Mouse (Mus musculus) CH12.LX (cell line): ENCODE data around the gene 1110002E22Rik. TPM values are rescaled to one million over a fixed set of nuclear protein-coding genes. Genes with fewer than 3 reads are reported as not detected.

Experiments
- DNase-seq: peaks from one replicate; pipeline ENCODE4 v3.0.0-alpha.2; 2013; ENCODE audit errors: extremely low read depth
- H3K27ac ChIP-seq: 2 replicates; pipeline ENCODE4 v1.5.1; 2012; ENCODE audit warnings: low read depth, mild to moderate bottlenecking, control low read depth, moderate library complexity; ENCODE audit not compliant: insufficient read depth
- H3K27me3 ChIP-seq: replicated peaks from 2 replicates; pipeline ENCODE3; 2012; ENCODE audit warnings: inconsistent platforms
- H3K36me3 ChIP-seq, 2 experiments: replicated peaks in 1 of 2; 2 replicates each; pipeline versions ENCODE3 to v1.6.1; 2012; ENCODE audit warnings: inconsistent platforms in 1 of 2, low read length in 1 of 2, mild to moderate bottlenecking in 1 of 2, mixed read lengths in 1 of 2, moderate library complexity in 1 of 2; ENCODE audit not compliant: control insufficient read depth in 1 of 2, insufficient read depth in 1 of 2
- H3K4me1 ChIP-seq, 2 experiments: 2 replicates each; pipeline ENCODE4 v1.6.1; 2012; ENCODE audit warnings: inconsistent platforms in 1 of 2, moderate library complexity in 1 of 2; ENCODE audit not compliant: insufficient read depth in 2 of 2, control insufficient read depth in 1 of 2
- H3K4me2 ChIP-seq: 2 replicates; pipeline ENCODE4 v1.6.1; 2012; ENCODE audit warnings: low read depth, mild to moderate bottlenecking, control low read depth; ENCODE audit not compliant: poor library complexity, insufficient read depth, severe bottlenecking
- H3K4me3 ChIP-seq, 3 experiments: fragments of 150-350 bp in 1 of 3; sonication (generic) in 1 of 3; replicated peaks in 1 of 3; 2 replicates each; pipeline versions ENCODE3 to v1.5.1; 2011 to 2012; ENCODE audit warnings: low read depth in 2 of 3, low read length in 2 of 3, mild to moderate bottlenecking in 2 of 3, moderate library complexity in 2 of 3, control low read depth in 1 of 3, improper control_type of control experiment in 1 of 3, inconsistent platforms in 1 of 3, mixed read lengths in 1 of 3; ENCODE audit not compliant: poor library complexity in 1 of 3
- H3K79me2 ChIP-seq: replicated peaks from 2 replicates; pipeline ENCODE4 v1.6.1; 2012; ENCODE audit warnings: mild to moderate bottlenecking, moderate library complexity; ENCODE audit not compliant: control insufficient read depth, poor library complexity, insufficient read depth, severe bottlenecking; ENCODE audit errors: extremely low read depth
- H3K9ac ChIP-seq: 2 replicates; pipeline ENCODE4 v1.6.1; 2012; ENCODE audit warnings: low read depth, mild to moderate bottlenecking, control low read depth, moderate library complexity; ENCODE audit not compliant: insufficient read depth
- H3K9me3 ChIP-seq: replicated peaks from 2 replicates; pipeline ENCODE3; 2012; ENCODE audit warnings: low read length, inconsistent platforms, mixed read lengths
- BHLHE40 ChIP-seq: IDR thresholded peaks from 2 replicates; pipeline ENCODE4 v1.6.1; 2011; ENCODE audit warnings: mild to moderate bottlenecking, low read depth, low read length, improper control_type of control experiment
- CHD1 ChIP-seq: IDR thresholded peaks from 2 replicates; pipeline ENCODE4 v1.6.1; 2012; ENCODE audit warnings: low read depth, low read length, improper control_type of control experiment, inconsistent platforms
- CHD2 ChIP-seq: IDR thresholded peaks from 2 replicates; pipeline ENCODE4 v1.6.1; 2011; ENCODE audit warnings: low read length, improper control_type of control experiment
- E2F4 ChIP-seq: IDR thresholded peaks from 2 replicates; pipeline ENCODE4 v1.6.1; 2011; ENCODE audit warnings: low read depth, low read length, improper control_type of control experiment; ENCODE audit not compliant: insufficient replicate concordance
- JUND ChIP-seq: conservative IDR thresholded peaks from 2 replicates; pipeline ENCODE4 v1.6.1; 2011; ENCODE audit warnings: low read depth, low read length, improper control_type of control experiment
- KAT2A ChIP-seq: IDR thresholded peaks from 2 replicates; pipeline ENCODE4 v1.6.1; 2012; ENCODE audit warnings: low read length, improper control_type of control experiment, inconsistent platforms; ENCODE audit not compliant: insufficient replicate concordance
- MAX ChIP-seq: IDR thresholded peaks from 2 replicates; pipeline ENCODE4 v1.6.1; 2011; ENCODE audit warnings: low read length, improper control_type of control experiment
- MXI1 ChIP-seq: IDR thresholded peaks from 2 replicates; pipeline ENCODE4 v1.6.1; 2011; ENCODE audit warnings: mild to moderate bottlenecking, low read depth, low read length, improper control_type of control experiment
- MYC ChIP-seq: IDR thresholded peaks from 2 replicates; pipeline ENCODE4 v1.6.1; 2011; ENCODE audit warnings: low read depth, mild to moderate bottlenecking, improper control_type of control experiment, low read length
- NELFE ChIP-seq: IDR thresholded peaks from 2 replicates; pipeline ENCODE4 v1.6.1; 2011; ENCODE audit warnings: low read depth, low read length, improper control_type of control experiment
- NRF1 ChIP-seq: IDR thresholded peaks from 2 replicates; pipeline ENCODE4 v1.6.1; 2014; ENCODE audit warnings: low read depth, mild to moderate bottlenecking, inconsistent platforms, low read length, improper control_type of control experiment, moderate library complexity
- POLR2AphosphoS2 ChIP-seq: IDR thresholded peaks from 2 replicates; pipeline ENCODE4 v1.6.1; 2011; ENCODE audit warnings: low read depth, low read length, improper control_type of control experiment
- SIN3A ChIP-seq: IDR thresholded peaks from 2 replicates; pipeline ENCODE4 v1.6.1; 2012; ENCODE audit warnings: low read length, improper control_type of control experiment, inconsistent platforms
- TBP ChIP-seq: conservative IDR thresholded peaks from 2 replicates; pipeline ENCODE4 v1.6.1; 2011; ENCODE audit warnings: low read depth, low read length, improper control_type of control experiment
- TCF12 ChIP-seq: IDR thresholded peaks from 2 replicates; pipeline ENCODE4 v1.6.1; 2014; ENCODE audit warnings: low read depth, mild to moderate bottlenecking, inconsistent platforms, low read length, improper control_type of control experiment
- UBTF ChIP-seq: IDR thresholded peaks from 2 replicates; pipeline ENCODE4 v1.6.1; 2012; ENCODE audit warnings: low read depth, mild to moderate bottlenecking, inconsistent platforms, low read length, improper control_type of control experiment, moderate library complexity
- USF1 ChIP-seq: IDR thresholded peaks from 2 replicates; pipeline ENCODE4 v1.6.1; 2014; ENCODE audit warnings: low read depth, mild to moderate bottlenecking, inconsistent platforms, low read length, improper control_type of control experiment
- USF2 ChIP-seq: conservative IDR thresholded peaks from 2 replicates; pipeline ENCODE4 v1.6.1; 2011; ENCODE audit warnings: low read depth, low read length, improper control_type of control experiment
- ZC3H11A ChIP-seq: IDR thresholded peaks from 2 replicates; pipeline ENCODE4 v1.6.1; 2012; ENCODE audit warnings: low read depth, mild to moderate bottlenecking, inconsistent platforms, low read length, improper control_type of control experiment
- ZKSCAN1 ChIP-seq: IDR thresholded peaks from 2 replicates; pipeline ENCODE4 v1.6.1; 2012; ENCODE audit warnings: low read depth, inconsistent platforms, low read length, improper control_type of control experiment, borderline replicate concordance
- ZNF384 ChIP-seq: IDR thresholded peaks from 2 replicates; pipeline ENCODE4 v1.6.1; 2012; ENCODE audit warnings: low read depth, low read length, improper control_type of control experiment, inconsistent platforms
- dilution Hi-C: fragments of 300-500 bp; cut with MboI; formaldehyde crosslinking; loops from 2 replicates; pipeline ENCODE4 v1.14.3; 2020; ENCODE audit warnings: low sequenced_read_pairs; ENCODE audit not compliant: extremely low pct_unique_long_range_greater_than_20kb, extremely low pct_ligation_motif_present
- in situ Hi-C: fragments of 300-500 bp; cut with MboI; formaldehyde crosslinking; loops from 3 replicates; pipeline ENCODE4 v1.14.3; 2019; ENCODE audit warnings: low sequenced_read_pairs, low pct_ligation_motif_present, low pct_unique_long_range_greater_than_20kb, mixed read lengths
- polyA plus RNA-seq: library from polyadenylated mRNA; unstranded; fragments of >175 nt; gene quantifications from 2 replicates; pipeline ENCODE4 v1.2.1, GENCODE M21; 2012; ENCODE audit warnings: low read depth; ENCODE audit not compliant: insufficient read length
- total RNA-seq, 2 experiments: library from RNA; depleted of rRNA; stranded (reverse); fragments of 300-350 nt in 1 of 2; fragments of >200 nt in 1 of 2; gene quantifications; 2 replicates each; pipeline ENCODE4 v1.2.3; 2012 to 2014

1110002E22Rik gene
- total and polyA plus RNA-seq, 3 experiments, result 0.66 to 2.3 (median 2.0) TPM

- TF ChIP-seq SIN3A, result no peak
Measured at GRCm38 (mm10) chr3:138096263-138097028, 31.6 kb downstream of the 1110002E22Rik start (continued).

DNA sequence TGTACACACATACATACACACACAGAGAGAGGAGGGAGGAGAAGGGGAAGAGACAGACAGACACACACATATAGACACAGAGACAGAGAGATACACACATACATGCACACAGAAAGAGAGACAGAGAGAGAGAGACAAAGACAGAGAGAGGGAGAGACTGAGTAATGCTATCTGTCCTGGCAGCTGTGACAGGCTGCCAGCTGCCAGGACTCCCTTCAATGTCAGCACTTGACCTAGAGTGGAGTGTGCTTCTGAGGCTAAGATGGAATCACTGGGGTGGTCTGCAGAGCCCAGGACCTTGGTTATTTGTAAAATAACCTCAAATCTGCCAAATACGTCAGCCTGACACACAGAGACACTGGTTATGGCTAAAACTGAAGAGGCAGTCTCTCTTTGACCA is 32.9 kb downstream of the 1110002E22Rik start:
- Histone ChIP-seq H3K36me3 (peaks cover 2 to 5% of the 10 kb centered on the region in 2 experiments), H3K4me3 (no peak overlapping the region), H3K4me1 (no peaks in the 10 kb centered on the region; a peak in 1 of 4 replicates), H3K9me3 (no peaks in the 10 kb centered on the region), H3K79me2 (no peaks in the 10 kb centered on the region), H3K27me3 (no peaks in the 10 kb centered on the region), H3K27ac (no peak overlapping the region), H3K9ac (no peak overlapping the region), H3K4me2 (no peak overlapping the region)
- in situ Hi-C loops, result no loop called here
- TF ChIP-seq JUND (no peak), MXI1 (no peak), KAT2A (no peak), MAX (no peak), BHLHE40 (no peak), POLR2AphosphoS2 (no peak), NRF1 (no peak), MYC (no peak), CHD1 (no peak), TBP (no peak), ZNF384 (no peak), TCF12 (no peak)
- no peak for DNase-seq
- dilution Hi-C loops, result no loop called here

DNA sequence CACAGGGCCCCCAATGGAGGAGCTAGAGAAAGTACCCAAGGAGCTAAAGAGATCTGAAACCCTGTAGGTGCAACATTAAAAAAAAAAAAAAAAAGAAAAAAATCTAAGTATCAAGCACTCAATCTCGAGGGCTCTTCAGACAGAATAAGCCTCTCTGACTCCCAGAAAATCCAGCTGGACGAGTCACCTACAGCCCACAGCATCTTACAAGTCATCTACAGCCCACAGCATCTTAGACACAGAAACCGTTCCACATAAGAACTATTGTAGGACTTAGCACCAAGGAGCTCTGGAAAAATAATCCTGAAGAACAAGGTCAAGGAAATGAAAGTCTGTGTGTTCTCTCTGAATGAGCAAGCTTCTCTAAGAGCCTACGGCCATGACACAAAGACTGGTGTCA is 37.1 kb downstream of the 1110002E22Rik start:
- H3K36me3 ChIP-seq, result peaks cover 0 to 8% of the 10 kb centered on the region in 2 experiments
- in situ Hi-C loops, result no loop called here
- dilution Hi-C loops, result no loop called here

More for the DNA sequence above, 37.1 kb downstream of the 1110002E22Rik start:
- TF ChIP-seq MXI1 (no peak), USF1 (no peak), ZKSCAN1 (no peak), UBTF (no peak), KAT2A (no peak), MAX (no peak), ZC3H11A (no peak), CHD2 (no peak), NELFE (no peak), USF2 (no peak), E2F4 (no peak), BHLHE40 (no peak)
- TF ChIP-seq, all 38 proteins: peak for 0
- no peaks in the 10 kb centered on the region for H3K79me2 ChIP-seq
- DNase-seq, result no peak
- no peak overlapping the region for H3K9ac ChIP-seq
- H3K27me3 ChIP-seq, result no peaks in the 10 kb centered on the region
- H3K9me3 ChIP-seq, result no peaks in the 10 kb centered on the region
- H3K4me2 ChIP-seq, result no peak overlapping the region
- H3K4me1 ChIP-seq, result no peaks in the 10 kb centered on the region; a peak in 1 of 4 replicates
- H3K4me3 ChIP-seq, result no peak overlapping the region
- no peak overlapping the region for H3K27ac ChIP-seq
